Mouse (Mus musculus): ENCODE results near the gene Gnb1.
"Not testable (repeated sequence)": the region's sequence is repeated elsewhere in the genome, so short reads cannot be mapped to it uniquely, and the experiment has no call there.

Gene Gnb1

GRCm38 (mm10) chr4:155552917-155553532 is 61.9 kb downstream of the Gnb1 start:
- peak; percentile 53 for DNase-seq

DNA sequence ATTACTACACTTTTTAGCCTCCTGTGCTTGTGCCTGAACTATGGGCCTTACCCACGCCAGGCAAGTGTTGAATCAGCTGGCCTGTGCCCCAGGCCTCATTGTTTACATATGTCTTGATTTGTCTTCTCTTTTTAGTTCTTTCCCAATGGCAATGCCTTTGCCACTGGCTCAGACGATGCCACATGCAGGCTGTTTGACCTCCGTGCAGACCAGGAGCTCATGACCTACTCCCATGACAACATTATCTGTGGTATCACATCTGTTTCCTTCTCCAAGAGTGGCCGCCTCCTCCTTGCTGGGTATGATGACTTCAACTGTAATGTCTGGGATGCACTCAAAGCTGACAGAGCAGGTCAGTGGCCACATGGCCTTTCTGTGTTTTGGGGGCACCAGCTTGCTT is 63.7 kb downstream of the Gnb1 start:
- DNase-seq: no peak

DNA sequence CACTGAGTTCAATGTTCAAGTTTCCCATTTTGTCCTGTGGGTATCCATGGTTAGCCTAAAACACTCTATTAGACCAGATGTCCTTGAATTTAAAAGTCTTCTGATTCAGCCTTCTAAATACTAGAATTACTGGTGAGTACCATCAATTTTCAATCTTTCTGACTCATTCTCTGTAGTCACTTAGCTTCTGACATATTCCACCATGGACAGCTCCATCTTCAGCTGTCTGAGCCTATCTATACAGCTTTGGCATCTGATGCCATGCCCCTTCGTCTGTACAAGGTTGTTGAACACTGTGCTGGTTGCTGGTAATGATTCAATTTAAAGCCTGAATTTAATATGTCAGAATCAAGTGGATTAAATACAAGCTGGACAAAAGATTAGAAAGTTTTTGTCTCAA is 64.3 kb downstream of the Gnb1 start:
- DNase-seq: no peak

- no peak for DNase-seq
Measured at GRCm38 (mm10) chr4:155559454-155559853, 68.3 kb downstream of the Gnb1 start.

DNA sequence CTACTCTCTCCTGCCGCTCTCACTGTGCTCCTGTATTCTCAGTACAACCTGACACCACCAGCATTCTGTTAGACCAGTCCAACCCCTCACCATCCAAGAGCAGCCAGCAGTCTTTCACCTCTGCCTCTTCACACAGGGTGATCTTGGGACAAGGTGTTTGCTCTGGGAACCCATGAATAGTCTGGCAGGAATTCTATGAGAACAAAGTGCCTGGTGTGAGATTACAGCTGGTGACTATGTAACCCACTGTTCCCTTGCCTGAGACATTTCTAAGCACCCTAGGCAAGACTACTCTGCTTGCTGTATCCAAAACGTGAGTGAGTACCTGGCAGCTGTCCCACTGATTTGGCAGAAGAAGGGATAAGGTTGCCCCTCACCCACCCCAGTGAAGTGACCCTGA is 69.8 kb downstream of the Gnb1 start:
- no peak for DNase-seq

DNA sequence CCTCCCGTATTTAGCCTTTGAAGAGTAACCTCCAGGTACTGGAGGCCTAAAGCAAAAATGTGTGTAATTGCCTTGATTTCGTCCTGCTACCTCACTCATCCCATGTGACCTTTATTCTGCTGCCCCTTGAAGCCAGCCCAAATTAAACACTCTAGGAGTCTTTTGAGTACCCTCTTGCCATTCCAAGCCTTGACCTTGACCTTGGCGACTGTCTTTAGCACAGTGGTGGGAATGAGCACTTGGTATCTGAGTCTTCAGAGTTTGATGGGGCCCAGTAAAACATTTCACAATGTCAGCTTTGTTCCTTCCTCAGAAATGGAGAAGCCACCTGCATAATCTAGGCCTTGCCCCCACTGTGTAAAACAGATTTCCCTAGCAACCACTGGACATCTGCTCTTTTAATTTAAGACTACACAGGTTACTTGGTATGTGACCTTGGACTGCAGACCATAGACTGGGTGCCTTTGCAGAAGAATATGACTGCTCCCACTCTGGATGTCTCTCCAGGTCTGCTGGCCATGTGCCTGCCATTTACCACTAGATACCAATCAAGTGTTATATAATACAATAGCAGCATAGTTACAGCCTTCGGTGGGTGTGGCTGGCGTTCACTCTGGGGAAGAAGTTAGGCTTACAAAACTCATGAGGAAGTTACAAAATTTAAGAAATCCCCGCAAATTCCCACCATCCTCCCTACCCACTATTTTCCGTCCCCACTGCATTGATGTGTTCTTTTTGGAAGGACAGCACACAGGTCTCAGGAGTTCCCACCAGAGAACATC is 70.7 kb downstream of the Gnb1 start, which contains the start of gene Nadk:
Gene Nadk (plus strand): TSS at position 718 of the 782 bp plus-strand sequence.
- peak; percentile 53 for DNase-seq

DNA sequence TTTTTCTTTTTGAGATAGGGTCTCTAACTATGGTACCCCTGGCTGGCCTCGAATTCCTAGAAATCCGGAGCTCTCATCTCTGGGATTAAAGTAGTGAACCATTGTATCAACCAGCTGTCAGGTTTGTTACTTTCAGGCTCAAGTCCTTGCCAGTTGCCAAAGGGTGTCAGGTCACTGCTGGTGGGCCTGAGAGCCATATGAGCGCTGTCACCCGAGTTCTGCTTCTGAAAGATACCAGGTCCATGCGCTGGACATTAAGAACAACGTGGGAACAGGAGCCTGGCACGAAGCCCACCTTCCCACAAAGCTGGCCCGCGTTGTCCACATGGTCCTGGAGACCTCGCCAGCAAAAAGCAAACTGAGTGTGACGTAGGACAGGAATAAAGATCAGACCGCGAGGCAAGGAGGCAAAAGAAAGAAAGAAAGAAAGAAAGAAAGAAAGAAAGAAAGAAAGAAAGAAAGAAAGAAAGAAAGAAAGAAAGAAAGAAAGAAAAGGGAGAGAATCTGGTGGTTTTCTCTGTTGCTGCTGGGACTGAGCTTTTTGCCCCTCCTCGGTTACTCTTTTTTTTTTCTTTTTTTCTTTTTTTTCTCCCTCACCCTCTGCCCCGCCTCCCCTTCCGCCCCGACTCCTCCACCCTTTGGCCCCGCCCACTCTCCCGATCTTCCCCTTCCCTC is 71.7 kb downstream of the Gnb1 start:
- DNase-seq: peak; percentile 82

DNA sequence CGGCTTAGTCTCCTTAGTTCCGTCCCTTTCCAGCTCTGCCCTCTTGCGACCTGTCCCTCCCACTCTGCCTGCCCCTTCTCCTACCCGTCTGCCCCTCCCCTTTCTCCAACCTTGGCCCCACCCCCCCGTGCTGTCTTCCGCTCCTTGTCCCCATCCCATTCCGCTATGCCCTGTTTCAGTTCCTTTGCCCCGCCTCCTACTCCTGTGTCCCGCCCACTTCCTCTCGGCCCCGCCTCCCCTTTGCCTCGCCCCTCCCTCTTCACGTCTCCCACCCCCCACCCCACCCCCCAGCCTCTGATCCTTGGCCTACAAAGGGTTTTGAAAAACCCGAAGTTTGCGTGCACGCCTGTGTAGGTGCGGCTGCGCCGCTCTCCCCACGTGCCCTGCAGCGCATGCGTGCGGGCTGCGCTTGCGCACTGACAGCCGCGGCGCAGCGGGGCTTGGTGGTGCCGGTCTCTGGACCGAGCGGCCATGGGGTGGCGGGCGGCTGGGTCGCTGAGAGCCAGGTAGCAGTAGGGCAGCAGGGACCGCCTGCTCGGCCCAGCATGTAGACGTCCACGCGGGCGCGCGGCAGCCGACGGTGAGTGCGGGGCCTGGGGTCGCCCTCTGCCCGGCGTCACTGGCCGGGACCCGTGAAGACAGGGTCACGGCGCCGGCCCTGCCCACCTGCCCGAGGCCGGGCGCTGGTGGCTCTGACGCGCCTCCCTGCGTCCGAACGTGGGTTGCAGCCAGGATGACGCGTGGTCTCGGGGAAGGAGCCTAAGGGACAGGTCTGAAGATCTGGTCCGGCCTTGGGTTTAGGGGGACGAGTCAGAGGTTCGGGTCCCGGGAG is 72.5 kb downstream of the Gnb1 start:
- peak; percentile 96 for DNase-seq

DNA sequence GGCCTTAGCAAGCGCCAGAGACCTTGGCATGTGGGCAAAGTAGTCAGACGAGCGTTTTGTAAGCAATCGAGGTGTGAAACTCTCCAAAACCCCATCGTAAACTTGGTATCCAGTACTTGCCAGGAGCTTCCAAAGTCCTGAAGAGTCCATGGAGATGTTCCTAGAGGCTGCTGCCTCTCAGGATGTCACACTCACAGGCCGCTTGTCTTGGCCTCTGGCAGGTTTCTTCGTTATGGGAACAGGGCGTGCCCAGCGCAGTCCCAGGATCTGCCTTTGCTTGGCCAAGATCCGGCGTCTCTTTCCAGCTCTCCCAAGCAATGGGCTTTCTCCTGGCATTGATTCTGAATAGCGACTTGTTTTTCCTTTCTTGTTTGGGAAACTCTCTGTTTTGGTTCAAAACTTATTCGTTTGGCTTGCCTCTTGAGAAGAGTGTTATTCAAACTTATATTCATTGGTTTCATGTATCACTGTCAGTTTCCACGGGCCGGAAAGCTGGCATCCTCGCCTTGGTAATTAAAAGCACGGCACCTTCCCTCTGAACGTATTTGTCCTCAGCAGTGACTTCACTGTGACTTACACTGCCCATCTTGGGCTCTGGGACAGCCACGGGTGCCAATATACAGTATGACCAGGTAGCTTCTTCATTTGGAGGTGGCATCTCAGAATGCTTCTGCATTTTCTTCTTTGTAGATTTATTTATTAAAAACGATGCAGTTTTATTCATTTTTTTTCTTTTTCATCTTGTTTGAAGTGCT is 73.3 kb downstream of the Gnb1 start:
- peak; percentile 59 for DNase-seq

GRCm38 (mm10) chr4:155566555-155566954 is 75.4 kb downstream of the Gnb1 start:
- DNase-seq: no peak

GRCm38 (mm10) chr4:155568170-155568569 is 77.0 kb downstream of the Gnb1 start:
- no peak for DNase-seq

GRCm38 (mm10) chr4:155568632-155569370 is 77.6 kb downstream of the Gnb1 start:
- no peak for DNase-seq

GRCm38 (mm10) chr4:155569818-155570217 is 78.7 kb downstream of the Gnb1 start:
- DNase-seq: no peak

DNA sequence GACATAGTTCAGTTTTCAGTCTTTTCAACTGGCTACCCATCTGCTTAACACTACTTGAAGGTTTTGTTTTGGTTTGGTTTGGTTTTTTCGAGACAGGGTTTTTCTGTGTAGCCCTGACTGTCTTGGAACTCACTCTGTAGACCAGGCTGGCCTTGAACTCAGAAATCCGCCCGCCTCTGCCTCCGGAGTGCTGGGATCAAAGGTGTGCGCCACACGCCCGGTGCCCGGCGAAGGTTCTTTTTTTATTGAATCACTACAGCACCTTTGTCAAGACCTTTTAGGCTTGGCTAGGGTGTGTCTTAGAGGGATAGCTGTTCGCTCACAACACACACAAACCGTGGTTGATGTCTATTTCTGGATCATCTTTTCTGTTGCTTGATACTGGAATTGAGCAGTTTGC is 79.2 kb downstream of the Gnb1 start:
- not testable (repeated sequence) for DNase-seq

DNA sequence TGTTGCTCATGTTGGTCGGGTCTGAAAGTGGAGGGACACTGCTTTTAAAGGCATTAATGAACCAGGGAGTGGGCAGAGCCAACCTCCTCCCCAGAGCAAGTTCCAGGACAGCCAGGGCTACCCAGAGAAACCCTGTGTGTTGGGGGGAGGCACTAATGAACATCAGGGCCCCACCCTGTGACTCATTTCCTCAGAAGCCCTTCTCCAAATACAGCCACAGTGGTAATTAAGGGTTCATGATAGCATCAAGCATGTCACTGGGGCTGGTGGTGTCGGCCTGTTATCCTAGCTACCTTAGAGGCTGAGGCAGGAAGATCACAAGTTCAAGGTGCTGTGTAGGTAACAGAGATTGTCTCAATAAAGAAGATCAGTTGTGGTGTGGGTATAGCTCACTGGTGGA is 80.3 kb downstream of the Gnb1 start:
- DNase-seq: no peak

DNA sequence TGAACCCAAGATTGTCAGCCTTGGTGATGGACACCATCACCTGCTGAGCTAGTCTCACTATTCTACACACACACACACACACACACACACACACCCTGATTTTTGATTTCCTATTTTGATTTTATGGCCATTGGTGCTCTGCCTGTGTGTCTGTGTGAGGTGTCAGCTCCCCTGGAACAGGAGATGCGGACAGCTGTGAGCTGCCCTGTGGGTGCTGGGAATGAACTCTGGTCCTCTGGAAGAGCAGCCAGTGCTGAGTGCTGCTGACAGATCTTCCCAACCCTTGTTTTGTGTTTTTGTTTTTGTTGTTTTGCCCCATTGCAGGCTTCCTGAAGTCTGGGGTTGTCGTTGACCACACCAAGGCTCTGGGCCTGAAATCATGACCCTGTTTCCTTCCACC is 82.0 kb downstream of the Gnb1 start:
- no peak for DNase-seq

DNA sequence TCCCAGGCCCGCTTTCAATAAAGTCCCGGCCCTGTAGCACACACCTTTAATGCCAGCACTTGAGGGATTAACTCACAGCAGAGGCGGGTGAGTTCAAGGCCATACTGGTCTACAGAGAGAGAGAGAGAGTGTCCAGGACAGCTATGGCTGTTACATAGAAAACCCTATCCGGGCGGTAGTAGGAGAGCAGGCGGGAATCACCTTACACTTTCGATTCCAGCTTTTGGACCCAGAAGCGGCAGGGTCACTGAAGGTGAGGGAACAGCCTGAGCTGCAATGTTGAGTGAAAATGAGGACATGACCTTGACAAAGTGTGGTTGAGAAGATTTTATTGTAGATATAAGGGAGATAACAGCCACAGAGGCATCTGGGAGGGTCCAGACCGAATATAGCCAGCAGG is 82.7 kb downstream of the Gnb1 start:
- no peak for DNase-seq

DNA sequence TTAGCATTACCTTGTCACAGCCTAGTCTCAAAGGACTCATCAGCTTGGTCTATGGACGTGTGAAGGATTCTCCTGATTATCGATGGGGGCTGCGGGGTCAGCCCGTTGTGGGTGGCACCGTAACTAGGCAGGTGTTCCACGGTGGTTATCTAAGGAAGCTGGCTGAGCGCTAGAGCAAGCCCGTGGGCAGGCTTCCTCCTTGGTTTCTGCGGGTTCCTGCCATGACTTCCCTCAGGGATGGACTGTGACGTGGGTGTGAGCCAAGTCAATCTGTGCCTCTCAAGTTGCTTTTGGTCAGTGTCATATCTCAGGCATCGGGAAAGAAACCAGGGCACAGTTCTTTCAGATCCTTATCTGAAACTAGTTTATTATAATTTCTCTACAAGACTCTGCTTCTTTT is 83.8 kb downstream of the Gnb1 start:
- DNase-seq: no peak

- no peak for DNase-seq
Measured at GRCm38 (mm10) chr4:155575521-155575920, 84.4 kb downstream of the Gnb1 start.

DNA sequence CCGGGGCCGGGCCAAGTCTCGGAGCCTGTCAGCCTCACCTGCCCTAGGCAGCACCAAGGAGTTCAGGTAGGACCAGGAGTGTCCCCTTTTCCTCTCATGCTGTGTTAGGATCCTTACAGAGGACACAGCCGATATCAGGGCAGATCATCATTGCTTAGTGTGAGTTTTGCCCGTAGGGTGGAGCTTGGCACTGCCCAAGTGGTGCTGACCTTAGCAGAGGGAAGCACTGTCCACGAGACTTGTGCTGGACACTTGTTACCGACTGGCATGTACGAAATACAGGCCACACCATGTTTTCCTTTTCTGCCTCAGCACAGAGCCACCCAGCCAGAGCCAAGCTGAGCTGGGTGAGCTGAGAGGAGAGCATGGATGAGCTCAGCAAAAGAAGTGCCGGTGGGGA is 86.0 kb downstream of the Gnb1 start:
- DNase-seq: no peak

DNA sequence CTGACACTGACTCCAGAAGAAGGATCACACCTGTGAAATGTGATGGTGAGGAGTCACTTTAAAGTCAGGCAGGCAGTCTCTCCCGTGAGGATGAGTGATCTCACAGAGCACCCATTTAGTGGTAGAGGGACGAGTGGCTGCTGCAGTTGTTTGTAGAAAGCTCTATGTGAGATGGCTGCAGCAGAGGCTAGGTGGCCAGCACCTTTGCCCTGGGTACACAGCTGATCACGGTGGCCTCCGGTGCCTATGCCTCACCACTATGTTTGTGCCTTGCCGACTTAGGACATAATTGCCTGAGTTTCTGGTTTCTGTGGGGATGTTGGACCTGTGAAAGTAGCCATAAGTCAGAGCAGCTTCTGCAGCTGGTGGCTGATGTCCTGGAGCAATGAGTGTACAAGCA is 86.6 kb downstream of the Gnb1 start:
- DNase-seq: no peak
